ENCODE assay signal across 14 mouse cellular contexts in the genomic region with DNA sequence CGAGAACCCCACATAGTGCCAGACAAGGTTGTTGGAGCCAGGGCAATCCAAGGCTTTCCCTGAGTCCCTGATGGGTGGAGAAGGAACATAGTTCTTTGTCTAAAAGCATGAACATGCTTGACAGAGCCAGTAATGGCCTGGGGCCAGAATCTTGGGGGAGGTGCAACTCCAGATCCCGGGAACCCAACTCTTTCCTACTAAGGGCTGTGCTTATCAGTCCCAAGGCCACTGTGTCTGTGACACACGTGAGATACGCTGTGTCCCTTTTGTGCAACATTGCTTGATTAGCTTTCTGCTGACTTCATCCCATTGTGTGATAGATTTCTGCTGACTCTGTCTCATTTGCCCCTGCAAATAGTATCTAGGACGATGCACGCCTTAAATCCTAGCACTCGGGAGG. TPM values are rescaled to one million over a fixed set of nuclear protein-coding genes. Genes with fewer than 3 reads are reported as not detected.
DNase-seq lines count a peak whose midpoint lies in the region; ATAC-seq and TF ChIP-seq lines count a peak whose summit lies in the region.
"Had no signal": no experiment of that assay in that cellular context is flagged by ENCODE, and none has a peak within 500 bp of the region (broad histone marks: within the 10 kb centered on the region; RNA-seq: fewer than 3 reads in every experiment).

No protein-coding gene starts in this region.

- no peaks in the 10 kb centered on the region for H3K27me3 ChIP-seq in forebrain, embryonic 14.5 days (replicated peaks; ENCODE audit: control insufficient read depth, insufficient read depth, low read length)
- no peaks in the 10 kb centered on the region for H3K27me3 ChIP-seq in forebrain, embryonic 10.5 days (ENCODE audit: poor library complexity, severe bottlenecking)
- peaks cover 10% of the 10 kb centered on the region for H3K27me3 ChIP-seq in G1E (ENCODE audit: insufficient read depth, low read length)
- H3K27me3 ChIP-seq: liver, embryonic 12.5 days had no signal

- no peaks in the 10 kb centered on the region for H3K4me1 ChIP-seq in forebrain, embryonic 14.5 days (ENCODE audit: control insufficient read depth, insufficient read depth, low read length)
- H3K4me1 ChIP-seq in forebrain, embryonic 10.5 days, result no peaks in the 10 kb centered on the region
- H3K4me1 ChIP-seq in G1E (ENCODE audit: insufficient read depth, low read depth, low read length), result peaks cover 8% of the 10 kb centered on the region
- H3K4me1 ChIP-seq: embryonic facial prominence, embryonic 13.5 days; liver, embryonic 12.5 days had no signal

- no peak for TF ChIP-seq CTCF in G1E (IDR thresholded peaks at IDR 0.05; ENCODE audit: low read depth, low read length)

- no peaks in the 10 kb centered on the region for H3K9me3 ChIP-seq in forebrain, embryonic 14.5 days (replicated peaks; ENCODE audit: control insufficient read depth, low read length)
- H3K9me3 ChIP-seq in forebrain, embryonic 10.5 days, result peaks cover 7% of the 10 kb centered on the region; the same call in 1 of the 2 replicates
- peaks cover 8% of the 10 kb centered on the region; the same call in 1 of the 2 replicates for H3K9me3 ChIP-seq in G1E (replicated peaks)
- H3K9me3 ChIP-seq: hindbrain, embryonic 13.5 days had no signal

- no peak overlapping the region for H3K4me3 ChIP-seq in forebrain, embryonic 14.5 days (ENCODE audit: low read depth, low read length)
- H3K4me3 ChIP-seq in forebrain, embryonic 10.5 days, result no peak overlapping the region
- H3K4me3 ChIP-seq in G1E (ENCODE audit: low read depth, low read length), result no peak overlapping the region
- H3K4me3 ChIP-seq: embryonic facial prominence, embryonic 13.5 days; hindbrain, embryonic 13.5 days; liver, embryonic 12.5 days had no signal

- peak; percentile 51 for DNase-seq in forebrain, embryonic 14.5 days (ENCODE audit: low spot score)
- DNase-seq in forebrain, embryonic 10.5 days (ENCODE audit: extremely low spot score, low spot score), result no peak
- DNase-seq in kidney, postnatal 10 days, result peak; percentile 38
- no peak for DNase-seq in kidney, adult 9 months
- DNase-seq in G1E (ENCODE audit: low spot score), result no peak
- peak; percentile 85 for DNase-seq in adrenal gland, postnatal 25 days
- no peak for DNase-seq in yolk sac, embryonic 10.5 days (ENCODE audit: low spot score)
- no peak for DNase-seq in layer of hippocampus, postnatal 25 days (ENCODE audit: extremely low spot score in 1 of 2, low spot score in 1 of 2)
- DNase-seq: cerebellum, adult 2 months had no signal

- H3K4me2 ChIP-seq in forebrain, embryonic 14.5 days (ENCODE audit: low read length), result no peak overlapping the region
- H3K4me2 ChIP-seq: embryonic facial prominence, embryonic 13.5 days; hindbrain, embryonic 13.5 days; liver, embryonic 12.5 days had no signal

- H3K27ac ChIP-seq in forebrain, embryonic 14.5 days (ENCODE audit: low read depth, low read length), result no peak overlapping the region
- no peak overlapping the region for H3K27ac ChIP-seq in forebrain, embryonic 10.5 days
- H3K27ac ChIP-seq: embryonic facial prominence, embryonic 13.5 days; hindbrain, embryonic 13.5 days; kidney, postnatal 0 days; liver, embryonic 12.5 days had no signal

- 74% methylated on average over 7 of the region's 7 CpGs for WGBS in forebrain, embryonic 14.5 days
- 87% methylated on average over 7 of the region's 7 CpGs for WGBS in forebrain, embryonic 10.5 days

- ATAC-seq in forebrain, embryonic 14.5 days, result no peak
- ATAC-seq in G1E (ENCODE audit: extremely low read depth, insufficient number of reproducible peaks, low FRiP score, poor library complexity, severe bottlenecking), result peak; percentile 75
- ATAC-seq: liver, embryonic 12.5 days had no signal

- H3K36me3 ChIP-seq in forebrain, embryonic 14.5 days (ENCODE audit: control insufficient read depth, insufficient read depth, low read length), result peaks cover 26% of the 10 kb centered on the region
- no peaks in the 10 kb centered on the region for H3K36me3 ChIP-seq in forebrain, embryonic 10.5 days (replicated peaks)
- no peaks in the 10 kb centered on the region for H3K36me3 ChIP-seq in G1E (replicated peaks)
- H3K36me3 ChIP-seq: embryonic facial prominence, embryonic 13.5 days had no signal

- no peak overlapping the region for H3K9ac ChIP-seq in forebrain, embryonic 14.5 days (ENCODE audit: low read length)
- H3K9ac ChIP-seq: embryonic facial prominence, embryonic 13.5 days; hindbrain, embryonic 13.5 days; liver, embryonic 12.5 days had no signal

RNA-seq across cellular contexts. Expression of gene Radil, which starts 25.9 kb away (rescaled TPM):
- polyA plus RNA-seq in forebrain, embryonic 14.5 days (2014; fragmentation: Nextera tagmentation; extraction: Ambion mirVana), result 5.9 and 10.0 TPM in 2 replicates
- polyA plus RNA-seq in forebrain, embryonic 10.5 days (2016; fragmentation: Nextera tagmentation; extraction: Ambion mirVana), result 2.2 and 2.8 TPM in 2 replicates
- total RNA-seq in G1E (2014; fragmentation: Nextera tagmentation) (not detected in 2 replicates), G1E (2017) (0.38 TPM in 1 of 2 replicates, not detected in the other)
- not detected in 2 replicates for polyA plus RNA-seq in G1E (2012)
- 2.9 and 8.1 TPM in 2 replicates for total RNA-seq in adrenal gland, postnatal 25 days (2021)
- total RNA-seq in layer of hippocampus, postnatal 25 days (2021), result 10 to 100 TPM; 14.7 to 15.2 TPM
- total RNA-seq: megakaryocyte progenitor cell, adult 5-6 weeks had no signal

RNA-seq across cellular contexts. Expression of gene Mmd2, which starts 31.8 kb away (rescaled TPM):
- polyA plus RNA-seq in forebrain, embryonic 14.5 days (2014; fragmentation: Nextera tagmentation; extraction: Ambion mirVana), result 71.9 and 75.1 TPM in 2 replicates
- 1.6 and 2.0 TPM in 2 replicates for polyA plus RNA-seq in forebrain, embryonic 10.5 days (2016; fragmentation: Nextera tagmentation; extraction: Ambion mirVana)
- total RNA-seq in G1E (2014; fragmentation: Nextera tagmentation) (not detected in 2 replicates), G1E (2017) (0.12 and 0.16 TPM in 2 replicates)
- polyA plus RNA-seq in G1E (2012), result 0.02 TPM in 1 of 2 replicates, not detected in the other
- 28.5 and 32.3 TPM in 2 replicates for total RNA-seq in adrenal gland, postnatal 25 days (2021)
- total RNA-seq in layer of hippocampus, postnatal 25 days (2021), result 100 to 1,000 TPM; 166 to 185 TPM
- total RNA-seq: megakaryocyte progenitor cell, adult 5-6 weeks had no signal

RNA-seq across cellular contexts. Expression of gene Papolb, which starts 47.0 kb away (rescaled TPM):
- 0.15 and 0.27 TPM in 2 replicates for polyA plus RNA-seq in forebrain, embryonic 14.5 days (2014; fragmentation: Nextera tagmentation; extraction: Ambion mirVana)
- 0.06 and 0.21 TPM in 2 replicates for polyA plus RNA-seq in forebrain, embryonic 10.5 days (2016; fragmentation: Nextera tagmentation; extraction: Ambion mirVana)
- total RNA-seq in G1E (2014; fragmentation: Nextera tagmentation) (not detected in 2 replicates), G1E (2017) (0.06 and 0.11 TPM in 2 replicates)
- not detected in 2 replicates for polyA plus RNA-seq in G1E (2012)
- 0.19 and 0.30 TPM in 2 replicates for total RNA-seq in adrenal gland, postnatal 25 days (2021)
- total RNA-seq in layer of hippocampus, postnatal 25 days (2021), result under 1 TPM; 0.30 to 0.45 TPM
- total RNA-seq: megakaryocyte progenitor cell, adult 5-6 weeks had no signal

RNA-seq across cellular contexts. Expression of gene Wipi2, which starts 50.7 kb away (rescaled TPM):
- 41.5 and 49.4 TPM in 2 replicates for polyA plus RNA-seq in forebrain, embryonic 14.5 days (2014; fragmentation: Nextera tagmentation; extraction: Ambion mirVana)
- 58.2 and 58.6 TPM in 2 replicates for polyA plus RNA-seq in forebrain, embryonic 10.5 days (2016; fragmentation: Nextera tagmentation; extraction: Ambion mirVana)
- total RNA-seq in G1E (2014; fragmentation: Nextera tagmentation) (42.7 and 44.0 TPM in 2 replicates), G1E (2017) (42.8 and 43.3 TPM in 2 replicates)
- 9.1 and 10.9 TPM in 2 replicates for polyA plus RNA-seq in G1E (2012)
- total RNA-seq in adrenal gland, postnatal 25 days (2021), result 93.2 and 98.2 TPM in 2 replicates
- total RNA-seq in layer of hippocampus, postnatal 25 days (2021), result 100 to 1,000 TPM in 1 of 2 experiments, 10 to 100 TPM in 1; 92.7 to 104 TPM

Comparison
In these comparisons a context has a peak if more than half of its experiments do, and no peak if none do; other contexts are left out.
1. DNase-seq: peak in forebrain, embryonic 14.5 days (single experiment), kidney, postnatal 10 days (single experiment) and adrenal gland, postnatal 25 days (single experiment); none in forebrain, embryonic 10.5 days (single experiment), kidney, adult 9 months (single experiment), G1E (single experiment), yolk sac, embryonic 10.5 days (single experiment) and layer of hippocampus, postnatal 25 days (0 of 2).
2. RNA of gene Mmd2, which starts 31.8 kb away (total RNA-seq): 166 to 185 TPM in layer of hippocampus, postnatal 25 days and 28.5 to 32.3 TPM in adrenal gland, postnatal 25 days; 0.12 to 0.16 TPM in G1E; every median in the first group is over 10 times any median in the second.